Mouse (Mus musculus) embryonic fibroblast, embryonic 13.5 days (primary cell): ENCODE measurements around the gene Ppp1r13l. TPM values are rescaled to one million over a fixed set of nuclear protein-coding genes. Genes with fewer than 3 reads are reported as not detected.

ENCODE experiments used
- H3K27ac ChIP-seq: 2 replicates; pipeline ENCODE4 v1.5.1; 2012; ENCODE audit warnings: low read length, control low read depth, inconsistent platforms; ENCODE audit not compliant: insufficient read depth
- H3K4me1 ChIP-seq: 2 replicates; pipeline ENCODE4 v1.6.1; 2011; ENCODE audit warnings: low read length; ENCODE audit not compliant: control insufficient read depth, insufficient read depth
- H3K4me3 ChIP-seq: 2 replicates; pipeline ENCODE4 v1.5.1; 2011; ENCODE audit warnings: mild to moderate bottlenecking, control low read depth, low read length; ENCODE audit not compliant: insufficient read depth
- CTCF ChIP-seq: IDR thresholded peaks from 2 replicates; pipeline ENCODE4 v1.5.1; 2011; ENCODE audit warnings: mild to moderate bottlenecking, control low read depth, low read length, moderate library complexity, borderline replicate concordance; ENCODE audit not compliant: insufficient read depth
- POLR2A ChIP-seq: IDR thresholded peaks from 2 replicates; pipeline ENCODE4 v1.6.1; 2011; ENCODE audit warnings: low read depth, mild to moderate bottlenecking, control low read depth, low read length, moderate library complexity
- polyA plus RNA-seq: library from polyadenylated mRNA; stranded (reverse); fragments of >200 nt; gene quantifications from 2 replicates; pipeline ENCODE4 v1.2.4, GENCODE M21; 2011; ENCODE audit warnings: low read depth; ENCODE audit not compliant: missing spikeins, insufficient read length

Gene Ppp1r13l
- polyA plus RNA-seq, 1 experiment = 11.0 TPM

GRCm38 (mm10) chr7:19360944-19361343, 1.4 kb downstream of the Ppp1r13l start:
- Histone ChIP-seq H3K4me1 (peaks cover 2% of the 10 kb centered on the region), H3K4me3 (peak overlapping the region; percentile 72), H3K27ac (peak overlapping the region; percentile 90)
- no peak for TF ChIP-seq CTCF
- peak; percentile 55 for TF ChIP-seq POLR2A

GRCm38 (mm10) chr7:19361720-19362119, 2.2 kb downstream of the Ppp1r13l start:
- Histone ChIP-seq H3K4me3 (peak overlapping the region; percentile 72), H3K27ac (peak overlapping the region; percentile 13; the same call in 1 of the 2 replicates)
- TF ChIP-seq CTCF (peak; percentile 71), POLR2A (no peak)

GRCm38 (mm10) chr7:19362276-19362675, 2.7 kb downstream of the Ppp1r13l start:
- Histone ChIP-seq H3K4me3 (peak overlapping the region; percentile 72), H3K27ac (no peak overlapping the region), H3K4me1 (peaks cover 2% of the 10 kb centered on the region)
- TF ChIP-seq POLR2A = no peak
- no peak for TF ChIP-seq CTCF

More at GRCm38 (mm10) chr7:19361720-19362119, 2.2 kb downstream of the Ppp1r13l start:
- peaks cover 2% of the 10 kb centered on the region for H3K4me1 ChIP-seq

GRCm38 (mm10) chr7:19363881-19364280, 4.3 kb downstream of the Ppp1r13l start:
- Histone ChIP-seq H3K27ac (no peak overlapping the region), H3K4me1 (no peaks in the 10 kb centered on the region; the same call in 1 of the 2 replicates), H3K4me3 (no peak overlapping the region)
- TF ChIP-seq CTCF = peak; percentile 87
- TF ChIP-seq POLR2A = no peak

GRCm38 (mm10) chr7:19365376-19365775, 5.8 kb downstream of the Ppp1r13l start:
- TF ChIP-seq POLR2A (no peak), CTCF (no peak)
- no peaks in the 10 kb centered on the region; the same call in 1 of the 2 replicates for H3K4me1 ChIP-seq
- no peak overlapping the region for H3K27ac ChIP-seq
- H3K4me3 ChIP-seq = no peak overlapping the region

- no peak overlapping the region for H3K4me3 ChIP-seq
- no peak overlapping the region for H3K27ac ChIP-seq
- H3K4me1 ChIP-seq = no peaks in the 10 kb centered on the region; the same call in 1 of the 2 replicates
- TF ChIP-seq POLR2A (no peak), CTCF (no peak)
Observed at GRCm38 (mm10) chr7:19368380-19368779, 8.8 kb downstream of the Ppp1r13l start.

GRCm38 (mm10) chr7:19369823-19370425, 10.4 kb downstream of the Ppp1r13l start:
- TF ChIP-seq POLR2A = no peak
- peak; percentile 84 for TF ChIP-seq CTCF
- Histone ChIP-seq H3K27ac (no peak overlapping the region), H3K4me3 (no peak overlapping the region), H3K4me1 (no peaks in the 10 kb centered on the region)

GRCm38 (mm10) chr7:19373367-19373766, 13.8 kb downstream of the Ppp1r13l start:
- Histone ChIP-seq H3K27ac (no peak overlapping the region), H3K4me1 (0 out of 2 replicates have a peak, but pooled peaks cover 3% of the 10 kb centered on the region), H3K4me3 (no peak overlapping the region)
- no peak for TF ChIP-seq POLR2A
- TF ChIP-seq CTCF = no peak

GRCm38 (mm10) chr7:19375368-19375767, 15.8 kb downstream of the Ppp1r13l start:
- Histone ChIP-seq H3K4me1 (0 out of 2 replicates have a peak, but pooled peaks cover 3% of the 10 kb centered on the region), H3K4me3 (no peak overlapping the region), H3K27ac (no peak overlapping the region)
- TF ChIP-seq POLR2A = no peak
- TF ChIP-seq CTCF = no peak

GRCm38 (mm10) chr7:19376019-19376418, 16.5 kb downstream of the Ppp1r13l start:
- TF ChIP-seq CTCF = no peak
- TF ChIP-seq POLR2A = no peak
- no peak overlapping the region for H3K27ac ChIP-seq
- no peak overlapping the region for H3K4me3 ChIP-seq
- 0 out of 2 replicates have a peak, but pooled peaks cover 3% of the 10 kb centered on the region for H3K4me1 ChIP-seq
